In the genomic region with DNA sequence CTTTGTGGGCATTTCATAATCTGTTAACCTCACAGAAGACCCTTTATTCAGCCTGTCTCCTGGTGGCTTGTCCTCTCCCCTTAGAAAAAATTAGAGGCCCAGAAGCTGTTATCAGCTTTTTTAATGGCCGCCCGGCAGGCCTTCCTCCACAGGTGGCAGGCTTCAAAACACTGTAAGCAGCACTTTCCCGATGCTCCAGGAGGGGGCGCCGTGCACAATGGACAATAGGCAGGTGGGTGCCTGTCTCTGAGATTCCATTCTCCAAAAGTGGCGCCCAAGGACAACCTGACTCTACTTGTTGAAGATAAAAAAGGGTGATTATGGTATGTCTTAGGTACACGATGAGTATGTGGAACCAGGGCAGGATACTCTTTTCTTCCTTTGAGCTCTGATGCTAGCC, we compare ENCODE assay signal across 8 mouse cellular contexts.
A peak's percentile ranks its signal among the peaks of the same experiment; 100 is the strongest.
DNase-seq lines count a peak whose midpoint lies in the region; ATAC-seq lines count a peak whose summit lies in the region.

No protein-coding gene starts in this region.

- DNase-seq in CD4-positive, CD25-positive, alpha-beta regulatory T cell, adult 2 months (ENCODE audit: low read depth, low spot score) = peak; percentile 38
- peak; percentile 65 for DNase-seq in A20 (ENCODE audit: low read depth, low spot score)
- DNase-seq in c-Kit-positive CD71-positive TER-119-negative erythroid progenitor cells, embryonic 14.5 days (ENCODE audit: low read depth) = peak; percentile 31
- DNase-seq in forelimb bud, embryonic 11.5 days (ENCODE audit: low read depth, low spot score) = peak; percentile 20
- peak; percentile 55 to 71 for DNase-seq in layer of hippocampus, postnatal 36 days
- peak; percentile 41 to 48 for DNase-seq in natural killer cell, adult 2 months (ENCODE audit: low spot score in 2 of 2)
- peak; percentile 39 for DNase-seq in thymus, postnatal 25 days

- ATAC-seq in CD4-positive, CD25-positive, alpha-beta regulatory T cell, adult 4 months = no peak
